Mouse (Mus musculus): ENCODE results near the gene Polh.

DNA sequence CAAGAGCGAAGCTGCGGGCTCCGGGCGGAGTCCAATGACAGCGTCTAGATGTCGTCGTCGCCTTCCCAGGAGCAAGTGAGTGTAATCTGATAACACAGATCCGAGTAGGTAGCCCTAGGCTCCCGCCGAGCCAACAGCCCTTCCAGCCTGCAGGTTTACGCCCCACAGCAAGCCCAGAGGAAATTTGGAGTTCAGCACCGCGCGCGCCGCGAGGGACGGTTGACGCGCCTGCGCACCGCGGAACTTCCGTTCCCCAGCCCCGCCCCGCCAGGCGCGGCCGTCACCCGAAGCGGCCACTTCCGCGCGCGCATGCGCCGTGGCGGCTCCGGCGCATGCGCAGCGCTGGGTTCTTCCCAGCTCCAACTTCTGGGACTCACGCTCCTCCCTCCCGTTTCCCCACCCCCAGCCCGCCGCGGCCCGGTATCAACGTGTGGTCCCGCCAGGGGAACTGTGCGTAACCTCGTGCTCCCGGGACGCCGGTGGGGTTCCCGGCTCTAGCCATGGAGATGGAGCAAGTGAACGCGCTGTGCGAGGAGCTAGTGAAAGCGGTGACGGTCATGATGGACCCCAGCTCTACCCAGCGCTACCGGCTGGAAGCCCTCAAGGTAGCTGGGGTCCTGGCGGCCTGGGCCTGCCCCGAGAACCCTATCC is at the start of gene Polh, which contains the start of gene Xpo5:
- TF ChIP-seq ZC3H11A (IDR thresholded peaks at IDR 0.05; ENCODE audit: borderline replicate concordance, low read depth, low read length) (no peak), MAFK (IDR thresholded peaks at IDR 0.05; ENCODE audit: insufficient read depth, low read depth, low read length) (no peak)
